Mouse (Mus musculus) thymus, postnatal 36 days (tissue): ENCODE data around the gene Luc7l2.

Experiments used
- DNase-seq, 2 experiments: peaks; one replicate each; pipeline ENCODE4 v3.0.0; 2022; ENCODE audit warnings: mixed read lengths in 2 of 2

Luc7l2 gene

DNA sequence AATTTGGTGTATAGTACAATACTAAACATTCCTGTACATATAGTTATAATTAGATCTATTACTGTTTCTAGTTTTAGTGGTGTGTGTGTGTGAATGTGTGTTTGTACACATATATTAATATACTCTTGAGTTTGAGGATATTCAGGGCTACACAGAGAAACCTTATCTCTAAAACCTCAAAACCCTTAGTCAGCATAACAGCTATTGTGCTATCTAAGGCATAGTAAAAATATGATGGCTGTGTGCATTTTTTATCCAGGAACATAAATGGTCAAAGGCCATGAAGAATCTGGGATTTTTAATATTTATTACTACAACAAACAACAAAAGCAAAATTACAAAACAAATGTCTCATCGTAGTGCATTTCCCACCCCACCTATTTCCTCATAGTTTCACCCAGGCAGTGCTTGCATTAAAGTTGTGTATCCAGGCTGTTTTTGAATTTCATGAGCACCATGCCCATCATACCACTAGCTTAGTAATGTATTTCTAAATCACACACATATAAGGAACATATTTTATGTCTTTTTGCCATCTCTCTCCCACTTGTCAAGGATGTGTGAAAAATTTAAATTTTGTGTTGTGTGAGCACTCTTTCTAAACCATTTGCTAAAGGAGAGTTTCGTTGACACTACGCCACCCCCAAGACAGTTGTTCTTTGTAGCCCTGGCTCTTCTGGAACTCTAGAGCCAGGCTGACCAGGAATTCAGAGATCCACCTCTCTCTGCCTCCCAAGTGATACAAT lies 29.2 kb downstream of the Luc7l2 start:
- no peak for DNase-seq

DNA sequence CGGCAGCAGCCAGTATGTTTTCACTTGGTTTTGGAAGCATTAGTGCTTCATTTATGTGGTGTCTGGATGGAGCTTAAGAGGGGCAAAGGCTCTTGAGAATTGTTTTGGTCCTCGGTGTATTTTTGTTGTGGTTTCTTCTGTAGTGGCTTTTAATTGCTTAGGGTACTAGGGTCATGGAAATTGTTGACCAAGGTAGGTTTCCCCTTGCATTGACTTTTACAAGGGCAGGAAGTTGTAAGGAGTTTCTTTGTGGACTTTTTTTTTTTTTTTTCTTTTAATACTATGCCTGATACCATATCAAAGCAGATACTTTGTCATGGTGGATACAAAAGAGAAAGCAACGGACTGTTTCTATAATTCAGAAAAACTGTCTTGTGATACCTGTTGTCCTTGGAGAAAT lies 30.6 kb downstream of the Luc7l2 start:
- no peak for DNase-seq

DNA sequence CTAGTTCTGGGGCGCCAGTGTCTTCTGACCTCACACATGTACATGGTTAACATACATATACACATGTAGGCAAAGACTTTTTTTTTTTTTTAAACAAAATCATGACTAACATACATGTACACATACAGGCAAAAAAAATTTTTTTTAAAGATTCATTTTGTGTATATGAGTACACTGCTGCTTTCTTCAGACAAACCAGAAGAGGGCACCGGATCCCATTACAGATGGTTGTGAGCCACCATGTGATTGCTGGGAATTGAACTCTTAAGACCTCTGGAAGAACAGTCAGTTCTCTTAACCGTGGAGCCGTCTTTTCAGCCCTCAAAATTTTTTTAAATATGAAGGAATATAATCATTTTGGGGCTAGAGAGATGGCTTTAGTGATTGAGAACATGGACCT lies 46.3 kb downstream of the Luc7l2 start:
- DNase-seq = no peak

DNA sequence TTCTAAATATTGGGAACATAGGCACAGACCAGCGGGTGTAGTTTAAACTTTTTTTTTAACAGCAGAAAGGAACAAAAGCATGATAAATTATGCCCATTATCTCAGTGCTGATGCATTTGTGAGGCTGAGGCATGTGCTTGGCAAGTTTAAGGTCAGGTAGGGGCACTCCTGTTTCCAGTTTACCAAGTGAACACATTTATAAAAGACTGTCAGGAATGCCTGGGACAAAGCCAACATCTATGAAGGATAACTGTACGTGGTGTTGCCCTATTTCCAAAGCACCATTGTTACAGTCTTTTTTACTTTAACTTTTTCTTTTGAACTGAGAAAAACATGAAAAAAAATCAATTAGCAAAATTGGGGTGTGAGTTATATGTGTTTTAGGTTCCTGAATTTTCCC lies 58.8 kb downstream of the Luc7l2 start:
- no peak for DNase-seq

DNA sequence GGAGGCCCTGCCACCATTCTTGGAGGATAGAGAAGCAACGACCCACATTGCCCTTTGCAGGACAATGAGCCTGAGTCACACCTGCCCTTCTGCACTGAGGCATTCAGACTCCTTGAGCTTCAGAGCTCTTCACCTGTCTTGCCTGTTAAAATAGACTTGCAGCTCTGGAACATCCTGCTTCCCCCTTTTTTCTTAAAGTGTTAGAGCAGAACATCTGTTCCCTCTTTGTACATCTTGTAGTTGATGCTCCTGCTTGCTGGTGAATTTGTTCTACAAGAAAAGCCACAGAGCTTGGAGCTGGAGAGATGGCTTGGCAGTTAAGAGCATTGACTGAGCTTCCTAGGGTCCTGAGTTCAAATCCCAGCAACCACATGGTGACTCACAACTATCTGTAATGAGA lies 71.3 kb downstream of the Luc7l2 start:
- DNase-seq = no peak

DNA sequence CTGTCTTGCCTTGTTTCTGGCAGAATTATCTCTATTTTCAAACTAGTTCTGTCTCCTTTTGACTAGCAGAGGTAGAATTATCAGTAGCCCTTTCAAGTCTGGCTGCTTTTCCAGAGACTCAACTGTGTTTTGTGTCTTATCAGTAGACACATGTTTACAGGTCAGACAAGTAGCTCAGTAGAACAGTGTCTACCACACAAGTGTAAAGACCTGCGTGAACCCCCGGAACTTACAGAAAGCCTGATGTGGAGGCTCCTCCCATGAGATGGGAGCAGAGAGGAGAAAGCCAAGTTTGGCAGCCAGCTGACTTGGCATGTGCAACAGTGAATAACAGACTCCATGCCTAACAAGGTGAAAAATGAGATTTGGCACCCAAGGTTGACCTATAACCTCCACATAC lies 72.3 kb downstream of the Luc7l2 start:
- DNase-seq = no peak

DNA sequence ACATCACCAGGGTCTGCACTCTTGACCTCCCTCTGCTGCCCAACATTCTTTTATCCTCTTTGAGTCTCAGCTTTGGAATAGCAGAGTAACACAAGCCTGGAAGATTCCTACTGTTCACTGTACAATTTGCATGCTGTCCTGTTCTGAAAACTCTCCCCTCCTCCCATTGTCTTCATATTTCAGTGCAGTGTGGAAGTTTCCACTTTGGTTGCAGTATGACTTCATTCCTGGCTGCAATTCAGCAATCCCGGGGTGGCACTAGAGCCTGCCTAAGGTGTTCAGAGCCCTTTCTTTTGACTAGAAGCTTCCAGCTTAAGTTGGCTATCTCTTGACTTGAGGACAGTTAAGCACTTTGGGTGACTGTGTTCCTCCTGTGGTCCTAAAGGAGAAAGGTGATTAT lies 73.3 kb downstream of the Luc7l2 start:
- no peak for DNase-seq

DNA sequence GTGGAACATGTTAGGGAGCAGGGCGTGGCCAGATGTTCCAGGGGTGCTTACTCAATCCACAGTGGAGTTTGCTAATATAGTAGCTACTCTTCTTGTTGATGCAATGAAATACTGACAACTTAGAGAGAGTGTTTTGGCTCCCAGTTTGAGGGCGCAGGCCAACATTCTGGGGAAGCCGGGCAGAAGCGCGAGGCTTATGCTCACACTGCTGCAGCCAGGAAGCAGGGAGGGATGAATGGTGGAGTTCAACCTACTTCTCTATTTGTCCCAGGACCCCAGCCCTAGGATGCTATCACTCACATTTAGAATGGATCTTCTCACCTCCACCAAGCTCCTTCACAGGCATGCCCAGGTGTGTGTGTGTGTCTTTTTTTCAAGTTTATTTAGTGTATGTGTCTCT lies 75.0 kb downstream of the Luc7l2 start:
- no peak for DNase-seq

DNA sequence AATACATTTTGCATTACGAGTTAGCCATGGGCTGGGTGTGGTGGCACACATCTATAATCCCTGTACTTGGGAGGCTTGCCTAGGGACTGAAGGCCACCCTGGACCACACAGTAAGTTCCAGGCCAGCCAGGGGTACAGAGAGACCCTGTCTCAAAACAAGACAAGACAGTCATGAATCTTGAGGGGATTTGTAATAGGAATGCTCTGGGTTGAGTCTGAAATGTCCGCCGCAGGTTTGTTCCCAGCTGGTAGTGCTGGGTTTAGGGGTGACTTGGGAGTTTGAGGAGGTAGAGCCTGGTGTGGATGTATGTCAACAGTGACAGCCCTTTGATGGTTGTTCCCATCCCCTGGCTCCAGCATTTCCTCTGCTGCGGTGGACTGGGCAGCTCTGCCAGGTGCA lies 75.9 kb downstream of the Luc7l2 start:
- no peak for DNase-seq

DNA sequence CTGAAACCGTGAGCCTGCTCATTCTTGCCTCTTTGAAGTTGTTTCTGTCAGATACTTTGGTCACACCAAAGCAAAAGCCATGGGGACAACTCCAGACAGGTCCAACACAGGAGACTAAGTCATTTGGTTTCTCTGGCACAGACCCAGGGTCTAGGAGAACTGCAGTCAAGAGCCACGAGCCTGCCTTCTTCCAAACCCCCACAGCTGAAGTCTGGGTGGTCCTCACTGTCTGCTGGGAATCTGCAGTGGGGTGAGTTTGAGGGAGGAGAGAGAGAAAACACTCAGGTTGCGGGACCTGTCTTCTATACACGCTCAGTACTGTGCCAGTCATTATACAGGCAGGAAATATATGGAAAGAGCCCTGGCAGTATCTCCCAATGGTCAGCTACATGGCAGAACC lies 76.4 kb downstream of the Luc7l2 start:
- no peak for DNase-seq

DNA sequence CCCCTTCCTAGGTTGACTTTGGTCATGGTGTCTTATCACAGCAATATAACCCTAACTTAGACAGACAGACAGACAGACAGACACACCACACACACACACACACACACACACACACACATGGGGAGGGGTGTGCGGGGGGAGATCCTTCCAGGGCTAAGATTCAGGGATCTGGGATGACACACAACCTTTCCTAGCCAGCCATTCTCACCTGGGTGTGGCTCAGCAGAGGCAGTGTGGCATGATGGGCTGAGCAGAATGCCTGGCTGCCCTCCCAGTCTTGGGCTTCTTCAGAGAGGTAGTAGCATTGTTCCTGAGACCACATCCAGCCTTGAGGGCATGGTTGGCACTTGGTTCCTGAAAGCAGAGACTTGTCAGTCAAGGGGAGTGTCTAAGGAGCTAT lies 78.4 kb downstream of the Luc7l2 start:
- no peak for DNase-seq

DNA sequence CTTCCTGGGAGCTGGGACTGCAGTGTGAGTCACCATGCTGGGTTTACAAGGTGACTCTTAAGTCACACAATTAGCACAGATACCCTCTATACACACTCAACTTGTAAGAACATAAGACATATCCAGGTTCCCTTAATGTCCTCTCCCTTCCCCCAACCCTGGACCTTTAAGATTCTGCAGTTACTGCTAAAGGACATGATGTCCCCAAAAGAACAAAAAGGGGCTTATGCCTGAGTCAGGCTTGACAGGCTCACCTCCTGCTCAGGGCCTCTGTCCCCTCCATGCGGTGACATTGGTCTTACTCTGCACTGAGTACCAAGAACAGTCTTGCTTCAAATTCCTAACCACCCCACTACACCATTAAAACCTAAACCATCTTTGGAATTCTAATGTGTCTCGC lies 81.7 kb downstream of the Luc7l2 start:
- no peak for DNase-seq

DNA sequence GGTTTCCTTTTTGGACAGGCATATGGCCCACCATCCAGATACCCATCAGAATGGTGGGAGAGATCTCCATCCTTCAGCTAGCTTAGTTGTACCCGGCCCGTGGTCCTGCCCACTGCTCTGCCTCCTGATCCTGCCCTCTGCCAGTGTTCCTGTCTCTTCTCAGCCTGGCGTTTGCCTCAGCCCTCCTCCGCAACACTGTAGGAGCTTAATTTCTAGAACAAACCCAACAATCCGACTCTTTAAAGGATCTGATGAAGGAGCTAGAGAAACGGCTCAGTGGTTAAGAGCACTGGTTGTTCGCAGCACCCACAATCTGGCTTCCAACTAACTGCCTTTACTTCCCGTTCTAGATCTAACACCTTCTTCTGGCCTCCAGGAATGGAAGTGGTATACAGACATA lies 83.3 kb downstream of the Luc7l2 start:
- no peak for DNase-seq

DNA sequence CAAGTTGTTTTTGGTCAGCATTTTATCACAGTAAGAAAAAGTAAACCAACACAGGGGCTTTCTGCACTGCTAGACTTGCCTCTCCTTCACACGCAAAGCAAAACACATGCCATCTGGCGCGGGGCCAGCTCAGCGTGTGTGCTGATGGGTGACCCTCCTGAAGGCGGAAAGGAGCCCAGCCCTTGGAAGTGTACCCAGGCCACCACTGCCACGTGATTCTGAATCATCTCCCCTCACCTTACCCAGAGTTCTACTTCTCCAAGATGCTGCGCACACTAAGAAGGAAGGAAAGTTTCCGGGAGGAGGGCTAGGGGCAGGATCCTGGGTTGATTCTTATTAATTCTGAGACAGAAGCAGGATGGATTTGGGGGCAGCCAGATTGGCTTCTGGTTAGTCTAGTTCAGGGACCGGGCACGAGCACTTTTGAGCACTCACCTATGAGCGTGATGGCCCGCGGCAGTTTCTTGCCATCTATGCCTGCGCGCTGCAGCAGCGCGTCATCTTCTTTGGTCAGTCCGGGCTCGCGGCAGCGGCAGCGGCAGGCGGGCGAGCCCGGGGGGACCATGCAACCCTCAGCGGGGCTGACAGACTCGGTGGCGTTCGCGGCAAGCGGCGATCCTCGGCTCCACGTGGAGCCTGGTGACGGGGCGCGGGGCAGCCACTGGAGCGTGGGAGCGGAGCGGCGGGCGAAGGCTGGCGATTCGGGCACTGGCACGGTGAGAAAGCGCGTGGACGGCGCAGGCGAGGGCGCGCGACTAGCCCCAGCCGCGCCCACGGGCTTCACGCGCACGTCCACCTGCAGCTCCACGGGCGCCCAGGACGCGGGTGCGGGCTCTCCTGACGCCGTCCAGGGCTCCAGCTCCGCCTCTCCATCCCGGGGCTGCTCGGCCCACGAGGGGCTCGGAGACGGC lies 85.1 kb downstream of the Luc7l2 start:
- DNase-seq = no peak

DNA sequence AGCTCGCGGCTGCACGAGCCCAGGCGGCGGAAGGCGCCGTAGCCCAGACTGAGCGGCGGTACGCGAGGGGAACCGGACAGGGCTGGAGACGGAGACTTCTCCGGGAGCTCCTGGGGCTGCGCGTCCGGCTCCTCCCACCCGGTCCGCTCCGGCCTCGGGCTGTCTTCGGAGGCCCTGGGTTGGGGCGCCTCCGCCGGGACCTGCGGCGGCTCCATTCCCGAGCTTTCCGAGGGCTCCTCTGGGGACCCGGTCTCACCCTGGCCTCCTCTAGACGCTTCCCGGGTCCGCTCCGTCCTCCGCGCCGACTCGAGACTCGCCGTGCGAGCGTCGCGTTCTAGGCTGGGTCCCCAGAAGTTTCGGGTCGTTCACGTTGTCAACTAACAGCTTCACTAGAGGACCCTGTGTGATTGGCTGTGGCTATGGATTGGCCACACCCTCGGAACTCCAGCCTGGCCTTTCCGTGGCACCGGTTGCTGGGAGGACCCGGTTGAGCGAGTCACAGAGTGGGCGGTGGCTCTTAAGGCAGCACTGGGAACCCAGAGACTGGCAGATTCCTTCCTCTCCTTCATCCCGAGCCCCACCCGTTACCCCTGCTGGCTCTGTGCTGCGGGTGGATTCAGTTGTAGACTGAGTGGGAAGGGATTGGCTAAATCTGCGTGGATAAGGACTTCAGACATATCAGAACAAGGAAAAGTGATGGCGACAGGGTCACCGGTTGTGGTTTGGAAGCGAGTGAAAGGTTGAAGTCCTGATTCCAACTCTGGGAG lies 85.9 kb downstream of the Luc7l2 start, which contains the start of gene Klrg2:
Klrg2 (minus strand) TSS at position 391 of the 767 bp plus-strand sequence.
- DNase-seq = peak; percentile 9 to 24

DNA sequence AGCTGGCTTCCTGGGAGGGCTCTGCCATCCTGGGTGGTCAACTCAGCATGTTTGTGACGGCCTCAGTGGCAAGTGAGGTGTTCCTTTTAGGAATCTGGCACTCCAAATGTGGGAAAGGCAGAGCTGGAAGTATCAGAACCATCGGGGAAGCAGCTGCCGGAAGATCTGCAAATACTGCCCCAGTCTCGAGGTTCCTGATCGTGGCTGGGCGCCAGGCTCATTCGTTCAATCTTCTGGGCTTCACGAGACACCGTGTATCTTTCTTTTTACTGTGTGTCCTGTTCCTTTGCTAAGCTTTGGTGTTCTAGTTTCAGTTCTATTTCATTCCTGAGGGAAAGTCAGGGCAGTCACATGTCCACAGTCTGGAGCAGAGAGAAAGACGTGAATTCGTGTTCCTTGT lies 89.3 kb downstream of the Luc7l2 start:
- DNase-seq = no peak

DNA sequence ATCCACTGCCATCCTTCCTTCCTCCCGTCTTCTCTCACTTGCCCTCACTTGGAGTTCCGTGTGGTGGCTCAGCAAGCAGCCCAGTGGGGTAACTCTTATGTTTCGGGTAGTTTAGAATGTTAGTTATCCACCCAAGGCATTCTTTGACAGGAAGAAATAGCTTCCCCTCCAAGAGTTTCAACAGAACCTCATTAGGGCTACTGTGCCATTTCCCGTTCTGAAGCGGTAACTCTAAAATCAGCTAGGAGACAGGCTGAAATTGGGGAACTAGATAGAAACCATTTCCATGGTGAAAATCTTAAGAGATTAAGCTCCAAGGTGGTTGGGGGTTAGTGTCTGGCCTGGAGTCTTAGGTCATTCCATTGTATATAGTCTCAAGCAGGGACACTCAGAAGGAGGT lies 90.1 kb downstream of the Luc7l2 start:
- DNase-seq = no peak

DNA sequence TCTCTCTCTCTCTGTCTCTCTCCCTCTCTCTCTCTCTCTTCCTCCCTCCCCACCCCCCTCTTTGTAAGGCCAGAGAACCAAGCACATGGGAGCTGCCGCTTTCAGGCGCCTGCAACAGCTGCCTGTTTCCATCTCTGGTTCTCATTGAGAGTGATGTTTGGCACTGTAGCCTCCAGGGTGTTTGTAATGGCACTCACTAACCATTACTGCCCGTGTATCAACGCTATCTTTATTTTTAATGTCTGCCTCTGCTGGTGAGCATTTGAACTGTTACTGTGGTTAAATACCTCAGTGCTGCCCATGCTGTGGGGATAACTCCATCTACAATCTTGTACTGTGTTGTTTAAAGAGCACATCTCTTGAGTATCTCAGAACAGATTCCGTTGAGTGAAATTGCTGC lies 90.5 kb downstream of the Luc7l2 start:
- no peak for DNase-seq

DNA sequence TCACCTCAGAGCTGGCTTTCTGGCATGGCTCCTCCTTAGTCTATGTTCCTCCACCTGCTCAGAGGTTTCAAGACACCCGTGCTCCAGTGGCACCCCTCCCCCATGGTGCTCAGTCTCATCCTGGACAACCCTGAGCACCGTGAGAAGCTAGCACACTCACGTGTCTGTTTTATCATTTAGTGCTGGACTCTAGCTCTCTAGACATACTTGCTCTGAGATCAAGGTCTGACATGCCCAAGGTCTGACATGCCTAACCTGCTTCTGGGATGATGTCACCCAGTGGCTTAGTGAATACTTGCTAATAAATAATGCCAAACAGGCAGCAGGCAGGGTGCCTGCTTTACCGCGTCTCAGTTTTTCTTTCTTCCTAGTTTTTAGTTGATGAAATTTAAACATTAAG lies 91.5 kb downstream of the Luc7l2 start:
- no peak for DNase-seq

DNA sequence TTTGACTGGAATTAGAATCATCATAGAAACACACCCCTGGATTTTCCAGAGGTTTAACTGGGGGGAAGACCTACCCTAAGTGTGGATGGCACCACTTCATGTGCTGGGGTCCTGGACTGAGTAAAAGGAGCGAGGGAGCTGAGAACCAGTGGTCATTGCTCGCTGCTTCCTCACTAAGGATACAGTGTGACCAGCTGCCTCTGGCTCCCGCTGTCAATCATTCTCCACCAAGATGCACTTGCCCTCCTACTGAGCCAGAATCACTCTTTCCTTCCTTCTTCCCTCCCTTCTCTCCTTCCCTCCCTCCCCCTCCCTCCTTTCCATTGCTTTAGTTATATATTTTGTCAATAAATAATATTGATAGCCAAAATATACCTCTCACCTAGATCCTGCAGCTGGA lies 91.9 kb downstream of the Luc7l2 start:
- no peak for DNase-seq

DNA sequence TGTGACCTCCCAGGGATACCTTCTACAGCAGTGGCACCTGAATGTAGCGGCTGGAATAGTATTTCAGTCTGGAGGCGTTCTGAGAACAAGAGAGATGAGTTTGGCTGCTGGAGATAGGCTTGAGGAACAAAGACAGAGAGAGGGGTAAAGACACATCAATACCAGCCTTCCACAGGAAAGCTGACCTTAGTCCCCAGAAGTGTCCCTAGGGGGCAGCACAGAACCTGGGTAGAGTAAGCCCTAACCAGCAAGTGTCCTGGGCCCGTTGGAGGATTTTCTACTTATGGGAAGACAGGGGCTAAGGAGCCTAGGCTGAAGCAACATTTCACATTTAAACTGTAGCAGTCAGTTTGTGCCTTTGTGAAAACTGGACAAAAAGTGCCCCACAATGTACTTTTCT lies 98.4 kb downstream of the Luc7l2 start:
- peak; percentile 16 to 21 for DNase-seq

DNA sequence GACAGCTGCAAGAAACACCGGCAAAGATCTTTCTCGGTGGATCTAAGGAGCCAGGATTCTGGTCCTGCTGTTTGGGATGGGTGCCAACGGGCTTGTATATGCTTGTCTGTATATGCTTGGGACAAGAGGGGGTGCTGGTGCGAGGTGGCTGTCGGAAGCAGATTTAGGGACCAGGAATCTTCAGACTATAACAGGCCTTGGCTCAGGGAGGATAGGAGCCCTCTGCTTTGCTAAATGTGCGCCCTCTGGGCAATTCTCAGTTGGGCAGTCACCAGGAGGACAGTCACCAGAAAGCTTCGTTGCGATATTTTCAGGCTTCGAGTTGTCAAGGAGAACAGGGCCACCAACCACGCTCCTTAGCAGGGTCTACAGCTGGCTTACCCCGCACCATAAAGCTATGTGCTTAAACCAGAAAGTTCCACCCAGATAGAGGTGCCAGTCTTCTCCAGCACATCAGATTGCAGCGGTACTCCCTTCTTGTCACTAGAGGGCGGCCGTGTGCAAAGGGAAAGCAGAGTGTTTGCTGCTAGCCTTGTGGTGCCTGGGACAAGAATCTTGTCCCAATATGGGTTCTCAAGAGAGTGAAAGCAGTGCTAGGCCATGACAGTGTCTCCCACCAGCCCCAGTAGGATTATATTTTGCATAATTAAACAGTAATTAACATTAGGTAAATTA lies 99.3 kb downstream of the Luc7l2 start:
- peak; percentile 44 to 46 for DNase-seq
